Mouse (Mus musculus): ENCODE results near the gene S100a4.

Gene S100a4

DNA sequence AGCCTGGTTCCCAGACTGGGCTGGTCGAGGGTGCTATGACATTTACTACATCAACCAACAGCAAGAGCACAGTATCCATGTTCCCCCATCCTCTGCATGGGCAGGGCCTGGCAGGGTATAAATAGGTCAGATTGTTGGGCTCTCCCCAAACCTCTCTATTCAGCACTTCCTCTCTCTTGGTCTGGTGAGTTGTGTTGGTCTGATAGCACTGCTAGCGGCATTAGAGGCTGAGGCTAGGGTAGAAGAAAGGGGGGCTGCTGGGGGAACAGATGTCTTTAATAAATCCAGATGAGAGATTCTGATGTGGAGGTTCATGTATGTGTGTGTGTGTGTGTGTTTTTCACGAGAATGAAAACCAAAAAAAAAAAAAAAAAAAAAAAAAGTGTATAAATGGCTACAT lies at the start of gene S100a4:
Gene S100a4 (plus strand): TSS at position 149 of the 400 bp plus-strand sequence.
- peak in 1 of 2 experiments; percentile 41 for DNase-seq

DNA sequence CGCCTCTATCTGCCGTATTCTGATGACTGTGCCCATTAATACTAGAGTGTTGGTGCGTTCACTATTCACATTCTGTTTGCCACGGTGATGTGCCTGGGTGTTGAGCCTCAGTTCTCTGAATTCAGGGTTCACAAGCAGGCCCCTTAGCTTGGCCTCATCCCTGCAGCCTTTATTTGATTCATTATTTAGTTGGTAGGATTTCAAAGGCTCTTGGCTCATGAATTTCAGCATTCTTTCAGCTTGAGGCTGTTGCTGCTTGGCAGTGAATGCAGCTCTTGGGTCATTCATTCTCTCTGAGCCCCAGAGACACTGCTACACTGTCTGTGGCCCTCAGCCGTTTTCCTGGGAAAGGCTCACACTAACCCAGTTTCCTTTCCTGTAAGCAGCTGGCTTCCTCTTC lies 47.6 kb upstream of the S100a4 start:
- no peak for DNase-seq

DNA sequence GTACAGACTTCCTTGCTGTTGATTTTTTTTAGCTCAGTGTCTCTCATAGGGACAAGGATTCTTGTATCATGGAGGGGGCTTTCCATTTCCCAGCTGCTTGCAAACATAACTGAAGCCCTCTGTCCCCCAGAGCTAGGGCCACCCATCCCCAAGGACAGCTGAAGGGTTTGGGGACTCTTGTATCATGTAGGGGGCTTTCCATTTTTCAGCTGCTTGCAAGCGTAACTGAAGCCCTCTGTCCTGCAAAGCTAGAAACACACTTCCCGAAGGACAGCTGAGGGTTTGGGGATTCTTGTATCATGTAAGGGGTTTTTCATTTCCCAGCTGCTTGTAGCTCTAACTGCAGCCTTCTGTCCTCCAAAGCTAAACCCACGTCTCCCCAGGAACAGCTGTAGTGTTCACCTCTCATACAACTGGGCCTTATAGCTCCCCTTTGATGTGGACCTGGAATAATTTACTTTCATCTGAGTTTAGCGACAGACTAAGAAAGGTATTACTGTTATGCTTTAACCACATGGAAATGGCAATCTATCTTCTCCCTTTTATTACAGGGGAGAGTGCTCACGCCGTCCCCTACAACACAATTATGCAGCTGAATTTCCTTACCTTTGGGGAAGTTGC lies 43.5 kb upstream of the S100a4 start, which contains the start of gene S100a3:
Gene S100a3 (plus strand): TSS at position 571 of the 621 bp plus-strand sequence.
- no peak for DNase-seq

DNA sequence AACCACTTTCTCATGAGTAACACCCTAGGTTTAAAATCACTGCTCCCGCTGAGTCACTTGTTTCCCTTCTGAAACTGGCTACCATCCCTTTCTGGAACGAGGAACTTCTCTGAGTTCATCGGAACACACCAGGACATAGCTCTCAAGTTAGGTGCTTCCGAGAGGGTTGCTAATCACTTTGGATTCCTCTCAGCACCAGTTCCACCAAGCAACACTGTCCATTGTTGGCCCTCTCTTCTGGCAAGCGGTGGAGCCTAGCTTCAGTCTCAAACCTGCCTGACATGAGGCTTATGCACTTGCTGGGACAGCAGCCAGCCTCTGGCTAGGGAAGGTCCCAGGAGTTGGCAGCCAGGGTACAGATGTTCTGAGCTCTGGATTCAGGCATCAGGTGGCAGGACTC lies 28.9 kb upstream of the S100a4 start:
- no peak for DNase-seq

DNA sequence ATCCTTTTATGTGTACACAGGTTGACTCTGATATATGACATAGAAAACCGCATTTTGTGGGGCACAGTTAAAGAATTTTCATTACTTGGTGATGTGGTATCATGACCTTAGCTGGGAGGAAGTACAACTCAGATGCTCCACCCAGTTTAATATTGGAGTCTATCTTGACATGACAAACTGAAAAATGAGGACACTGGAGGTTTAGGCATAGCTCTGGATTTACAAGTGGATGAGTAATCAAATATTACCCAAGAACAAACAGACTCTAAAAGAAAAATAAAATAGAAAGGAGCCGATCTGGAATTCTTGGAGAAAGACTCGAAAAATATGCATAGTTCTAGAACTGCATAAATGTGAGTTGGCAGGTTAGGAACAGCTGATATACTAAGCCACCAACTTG lies 28.3 kb upstream of the S100a4 start:
- no peak for DNase-seq

DNA sequence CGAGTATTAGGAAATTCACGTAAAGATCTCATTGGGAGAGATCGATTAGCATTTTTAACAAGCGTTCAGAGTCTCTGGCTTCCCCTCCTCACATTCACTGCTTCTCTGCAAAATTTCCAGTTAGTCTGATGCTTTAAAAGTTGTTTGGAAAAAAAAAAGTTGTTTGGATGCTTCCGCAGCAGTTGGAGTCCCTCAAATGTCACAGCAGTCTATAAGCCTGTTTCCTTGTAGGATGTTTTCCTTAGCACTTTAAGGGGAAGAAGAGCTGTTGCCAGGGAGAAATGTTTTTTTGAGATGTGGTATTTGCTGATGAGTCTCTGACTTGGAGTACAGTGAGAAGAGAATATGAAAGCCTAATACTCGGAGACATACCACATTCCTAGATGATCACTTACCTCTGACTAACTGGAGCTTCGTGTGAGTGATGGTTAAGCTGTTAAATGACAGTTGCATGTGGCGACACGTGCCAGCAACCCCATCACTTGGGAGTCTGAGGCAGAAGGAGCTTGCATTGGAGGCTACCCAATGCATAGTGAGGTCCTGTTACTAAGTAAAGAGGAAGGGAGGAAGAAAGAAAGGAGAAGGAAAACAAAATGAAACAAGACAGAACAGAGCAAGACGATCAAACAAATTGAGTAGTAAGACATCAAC lies 27.1 kb upstream of the S100a4 start:
- peak; percentile 52 to 56 for DNase-seq

DNA sequence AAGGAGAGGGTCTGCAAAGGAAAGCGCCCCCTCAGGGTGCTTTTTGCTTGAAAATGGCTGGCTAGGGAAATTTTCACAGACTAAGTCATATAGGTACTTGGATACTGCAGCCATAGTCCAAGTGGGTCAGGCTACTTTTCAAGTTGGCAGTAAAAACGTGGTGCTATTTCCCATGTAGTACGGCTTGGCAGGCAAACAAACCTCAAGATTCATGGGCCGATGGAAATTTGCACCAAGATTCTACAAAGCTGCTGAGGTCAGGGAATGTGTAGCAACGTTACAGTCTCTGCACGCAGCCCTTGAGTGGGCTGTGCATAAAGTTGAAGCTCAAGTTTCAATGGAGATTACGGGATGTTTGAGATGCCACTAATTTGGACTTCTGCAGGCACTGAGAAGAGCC lies 24.1 kb upstream of the S100a4 start:
- DNase-seq: peak in 1 of 2 experiments; percentile 33

DNA sequence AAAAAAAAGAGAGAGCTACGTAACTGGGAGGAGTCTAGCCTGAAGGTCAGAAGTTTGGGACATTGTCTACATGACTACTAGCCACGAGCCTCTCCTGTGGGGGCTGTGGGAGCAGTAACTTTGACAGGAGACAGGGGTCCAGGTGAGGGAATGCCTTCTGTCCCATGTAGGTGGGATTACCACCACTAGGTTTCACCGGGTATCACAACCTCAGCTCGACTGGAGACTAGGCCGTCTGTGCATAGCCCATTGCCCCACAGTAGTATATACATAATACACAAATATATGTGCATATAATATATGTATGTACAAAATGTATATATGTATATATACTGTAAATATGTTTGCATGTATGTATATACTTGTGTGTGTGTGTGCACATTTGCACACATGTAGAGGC lies 22.4 kb upstream of the S100a4 start:
- no peak for DNase-seq

DNA sequence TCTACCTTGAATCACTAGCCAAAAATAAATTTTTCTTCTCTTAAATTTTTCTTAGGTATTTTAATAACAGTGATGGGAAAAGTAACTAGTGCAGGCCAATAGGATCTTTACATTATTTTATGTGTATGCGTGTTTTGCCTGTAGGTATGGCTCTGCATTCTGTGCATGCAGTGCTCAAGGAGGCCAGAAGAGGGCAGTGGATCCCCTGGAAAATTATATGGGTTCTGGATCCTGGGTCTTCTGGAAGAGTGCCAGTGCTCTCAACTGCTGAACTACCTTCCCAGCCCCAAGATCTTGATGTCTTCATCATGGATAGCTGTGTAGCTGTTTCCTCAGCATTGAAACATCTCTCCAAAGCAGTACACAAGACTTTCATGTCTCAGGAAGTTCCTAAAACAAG lies 21.4 kb upstream of the S100a4 start:
- peak; percentile 33 to 41 for DNase-seq

DNA sequence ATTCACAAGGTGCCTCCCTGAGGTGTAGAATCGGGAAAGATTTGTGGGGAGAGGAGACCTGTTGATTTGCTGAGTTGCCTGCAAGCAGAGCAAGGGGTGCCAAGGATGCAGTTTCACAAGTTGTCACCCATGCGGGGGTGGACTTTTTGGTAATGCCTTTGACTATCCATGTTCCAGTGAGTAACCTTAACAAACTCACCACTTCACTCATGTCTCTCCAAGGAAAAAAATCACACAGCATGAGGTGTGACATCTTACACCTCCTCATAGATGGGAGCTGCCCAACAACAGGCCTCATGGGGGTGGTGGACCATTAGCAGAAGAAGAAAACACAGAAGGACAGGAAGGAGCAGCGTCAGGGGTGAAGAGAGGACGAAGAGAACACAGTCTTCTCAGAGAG lies 21.0 kb upstream of the S100a4 start:
- DNase-seq: no peak

DNA sequence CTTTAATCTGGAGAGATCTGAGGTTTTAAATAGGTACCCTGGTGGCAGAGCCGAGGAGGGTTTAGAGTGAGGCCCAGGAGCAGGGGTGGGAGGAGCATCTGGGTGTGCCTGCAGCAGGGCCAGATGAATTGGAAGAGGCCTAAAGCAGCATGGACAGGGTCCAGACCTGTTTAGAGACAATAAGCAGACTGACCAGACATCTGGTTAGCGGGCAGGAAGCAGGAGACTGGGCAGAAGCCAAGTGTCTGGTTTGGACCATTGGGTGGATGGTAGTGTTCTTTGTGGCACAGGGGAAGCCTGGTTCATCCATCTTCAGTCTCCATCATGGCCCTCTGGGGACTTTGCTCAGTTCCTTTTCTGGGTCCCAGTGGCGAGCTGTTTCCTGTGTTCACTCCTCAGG lies 19.7 kb upstream of the S100a4 start:
- peak in 1 of 2 experiments; percentile 47 for DNase-seq

DNA sequence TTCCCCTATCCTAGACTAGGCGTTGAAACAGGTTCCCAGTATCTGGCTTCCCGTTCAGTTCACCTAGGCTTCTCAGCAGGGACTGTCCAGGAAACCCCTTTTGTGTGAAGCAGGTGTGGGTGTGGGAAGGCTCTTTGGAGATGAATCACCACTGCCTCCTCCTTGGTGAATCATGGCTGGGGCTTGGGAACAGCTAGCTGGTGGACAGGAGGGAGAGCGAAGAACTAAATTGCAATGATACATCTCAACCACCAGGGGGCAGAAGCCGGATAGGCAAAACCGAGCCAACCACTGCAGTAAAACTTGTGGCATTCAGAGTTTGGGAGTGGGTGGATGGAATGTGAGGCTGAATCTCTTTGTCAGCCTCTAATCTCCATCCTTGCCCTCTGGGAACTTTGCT lies 18.0 kb upstream of the S100a4 start:
- peak; percentile 65 to 73 for DNase-seq

DNA sequence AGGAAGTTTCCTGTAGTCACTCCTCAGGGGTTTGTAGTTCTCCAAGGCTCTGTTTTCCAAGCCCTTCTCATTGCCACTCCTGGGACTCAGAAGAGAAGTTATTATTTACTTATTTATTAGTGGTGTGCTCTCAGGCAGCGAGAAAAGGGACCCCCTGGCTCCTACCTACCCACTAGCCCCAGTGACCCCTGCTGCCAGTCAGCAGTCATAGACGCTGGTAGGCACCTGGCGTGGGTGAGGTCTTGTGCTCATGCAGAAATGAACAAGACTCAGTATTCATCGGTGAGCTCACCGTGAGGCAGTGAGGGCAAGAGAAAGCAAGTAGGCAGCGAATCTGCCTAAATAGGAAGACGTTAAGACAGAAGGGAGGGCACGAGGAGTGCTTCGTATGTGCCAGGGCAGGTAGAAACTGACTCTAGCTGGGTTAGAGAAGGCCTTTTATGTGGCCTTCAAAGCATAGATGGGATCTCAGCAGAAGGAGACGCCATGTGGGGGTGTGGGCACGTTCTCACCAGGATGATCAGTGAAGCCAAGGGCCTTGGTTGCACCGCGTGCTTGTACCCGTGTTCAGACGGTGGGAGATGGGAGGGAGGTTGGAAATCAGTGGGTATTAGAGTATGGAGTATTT lies 17.4 kb upstream of the S100a4 start:
- DNase-seq: no peak

DNA sequence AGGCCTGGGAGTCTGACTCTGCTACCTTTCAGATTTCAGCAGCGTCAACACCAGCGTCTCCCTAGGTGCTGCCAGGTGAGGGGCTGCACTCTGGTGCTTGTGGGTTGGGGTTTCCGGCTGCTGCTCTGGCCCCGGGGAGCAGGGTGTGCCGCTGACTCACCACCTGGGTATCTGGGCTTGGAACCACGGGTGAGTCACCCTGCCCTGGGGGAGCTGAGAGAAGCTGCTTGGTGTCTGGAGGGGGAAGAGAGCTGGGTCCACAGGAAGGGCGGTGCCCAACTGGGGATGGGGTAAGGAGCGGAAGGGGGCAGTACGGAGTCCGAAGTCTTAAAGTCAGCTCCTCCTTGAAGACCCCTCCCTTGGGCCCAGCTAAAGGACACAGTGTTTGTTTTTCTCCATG lies 16.7 kb upstream of the S100a4 start:
- DNase-seq: peak; percentile 38 to 60

DNA sequence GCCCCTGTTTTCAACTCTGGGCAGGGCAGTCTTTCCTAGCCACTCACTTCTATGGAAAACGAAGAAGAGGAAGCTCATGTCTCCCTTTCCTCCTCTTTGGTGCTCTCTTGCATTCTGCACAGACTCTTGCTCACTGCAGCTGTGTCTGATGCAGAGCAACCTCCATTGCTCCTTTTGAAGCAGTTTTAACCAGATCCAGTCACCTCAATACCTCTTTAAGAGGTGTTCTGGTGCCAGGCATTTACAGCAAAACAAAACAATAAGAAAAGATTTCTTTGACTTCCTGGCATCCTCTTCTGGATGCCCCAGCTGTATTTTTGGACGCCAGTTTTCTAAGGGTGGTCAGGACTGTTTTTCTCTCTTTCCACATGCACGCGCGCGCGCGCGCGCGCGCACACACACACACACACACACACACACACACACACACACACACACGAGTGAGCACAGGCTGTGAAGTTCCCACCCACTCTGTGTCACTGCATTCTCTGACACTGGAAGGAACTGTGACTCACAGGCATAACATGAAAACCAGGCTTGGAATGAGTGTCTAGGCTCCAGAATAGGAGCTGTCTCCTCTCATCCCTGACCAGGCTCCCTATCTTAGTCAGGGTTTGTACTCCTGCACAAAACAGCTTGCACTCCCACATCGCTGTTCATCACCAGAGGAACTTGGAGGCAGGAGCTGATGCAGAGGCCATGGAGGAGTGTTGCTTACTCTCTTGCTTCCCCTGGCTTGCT lies 16.0 kb upstream of the S100a4 start:
- peak in 1 of 2 experiments; percentile 37 for DNase-seq

DNA sequence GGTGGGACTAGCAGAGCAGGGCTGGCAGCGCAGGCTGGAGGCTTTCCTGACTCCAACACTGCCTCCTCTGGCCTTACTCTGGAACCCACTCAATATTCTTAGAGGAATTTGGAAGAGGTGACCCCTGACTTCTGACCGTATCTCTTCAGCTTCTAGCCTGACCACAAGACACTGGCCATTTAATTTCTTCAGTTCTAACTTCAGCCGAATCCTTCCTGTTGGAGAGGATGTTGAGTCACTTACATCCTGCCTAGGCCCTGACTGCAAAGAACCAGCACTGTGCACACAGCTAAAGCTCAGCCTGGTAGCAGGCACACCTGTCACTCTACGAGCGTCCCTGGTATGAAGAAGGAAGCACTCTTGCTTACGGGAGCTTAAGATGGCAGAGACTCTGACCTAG lies 14.2 kb upstream of the S100a4 start:
- no peak for DNase-seq

DNA sequence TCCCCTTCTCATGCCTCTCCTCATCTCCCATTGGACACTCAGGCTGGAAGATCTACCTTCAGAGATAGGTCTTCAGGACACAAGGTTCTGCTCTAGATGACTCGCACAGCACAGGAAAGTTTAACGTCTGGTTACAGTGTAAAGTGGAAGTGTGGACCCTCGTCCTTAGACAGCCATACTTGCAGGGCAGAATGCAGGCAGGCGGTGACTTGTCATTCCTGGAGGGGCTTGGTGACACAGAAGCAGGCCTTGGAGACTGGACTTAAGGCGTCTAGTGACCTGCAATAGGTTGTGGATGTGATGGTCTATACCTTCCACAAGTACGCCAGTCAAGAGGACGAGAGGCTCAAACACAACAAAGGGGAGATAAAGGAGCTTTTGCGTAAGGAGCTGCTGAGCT lies 13.6 kb upstream of the S100a4 start, which contains the start of gene S100a2:
Gene S100a2 (plus strand): TSS at position 301 of the 400 bp plus-strand sequence.
- no peak for DNase-seq

DNA sequence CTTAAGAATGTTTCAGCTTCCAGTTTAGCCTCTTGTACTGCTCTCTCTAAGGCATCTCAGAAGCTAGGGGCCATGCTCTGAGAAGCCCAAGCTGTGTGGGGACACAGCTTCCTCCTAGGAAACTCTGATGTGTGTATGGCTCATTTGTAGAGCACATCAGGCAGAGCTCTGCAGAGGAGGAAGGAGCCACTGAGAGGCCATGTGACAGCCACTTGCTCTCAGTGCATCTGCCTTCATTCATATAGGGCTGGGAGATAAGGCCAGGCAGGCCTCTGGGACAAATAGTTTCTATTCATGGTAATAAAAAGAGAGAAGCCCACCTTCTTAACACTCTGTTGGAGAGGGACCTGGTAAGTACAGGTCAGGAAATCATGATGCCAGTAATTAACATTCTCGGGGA lies 9.1 kb upstream of the S100a4 start:
- DNase-seq: no peak

DNA sequence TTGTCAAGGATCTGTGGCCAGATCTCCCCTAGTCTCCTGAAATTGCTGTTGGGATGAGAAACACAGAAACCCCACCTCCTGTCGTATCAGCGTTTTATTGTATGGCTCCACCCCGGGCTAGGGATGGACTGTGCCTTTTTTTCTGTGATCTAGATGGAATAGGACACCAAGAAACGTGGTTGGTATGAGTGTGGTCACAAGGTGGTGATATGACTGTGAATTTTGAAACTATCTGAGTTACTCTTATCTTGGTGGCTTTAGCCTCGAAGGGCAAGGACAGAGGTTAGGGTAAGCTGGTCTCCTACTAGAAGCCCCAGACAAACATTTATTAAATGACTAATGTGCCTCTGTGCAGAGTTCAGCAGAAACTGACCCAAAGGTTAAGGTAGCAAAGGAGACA lies 8.0 kb upstream of the S100a4 start:
- no peak for DNase-seq

DNA sequence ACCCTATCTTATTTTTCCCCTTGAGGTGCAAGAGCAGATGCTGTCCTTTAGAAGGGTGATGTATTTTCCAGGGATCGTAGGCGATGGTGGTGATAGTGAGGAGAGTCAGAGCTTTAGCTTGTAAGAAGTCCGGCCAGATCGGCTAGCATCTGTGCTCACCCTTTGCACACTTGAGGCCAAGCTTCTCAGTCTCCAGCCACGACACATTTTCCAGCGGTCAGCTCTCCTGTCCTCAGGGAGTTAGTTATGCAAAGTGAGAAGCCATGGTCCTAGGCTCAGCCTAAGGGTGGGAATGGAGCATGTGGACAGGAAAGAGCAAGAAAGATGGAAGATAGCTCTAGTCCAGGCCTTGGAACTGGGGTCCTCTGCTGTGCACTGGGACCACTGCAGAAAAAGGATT lies 6.8 kb upstream of the S100a4 start:
- DNase-seq: no peak

DNA sequence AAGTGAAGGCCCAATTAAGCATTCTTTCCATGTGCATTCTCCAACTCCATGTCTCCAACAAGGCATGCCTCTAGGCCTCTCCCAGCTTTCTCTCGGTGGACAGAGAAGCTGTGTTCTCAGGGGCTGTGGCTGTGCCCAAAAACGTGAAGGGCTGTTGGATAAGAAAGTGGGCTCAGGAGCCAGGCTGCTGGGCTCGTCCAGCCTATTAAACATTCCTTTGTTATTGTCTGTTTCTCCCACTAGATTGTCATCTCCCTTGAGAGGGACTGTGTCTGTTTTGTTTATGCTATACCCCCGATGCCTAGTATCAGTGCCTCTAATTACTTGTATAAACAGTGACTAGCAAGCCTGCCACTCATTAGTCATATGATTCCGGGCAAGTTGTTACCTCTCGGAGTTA lies 5.8 kb upstream of the S100a4 start:
- DNase-seq: no peak

DNA sequence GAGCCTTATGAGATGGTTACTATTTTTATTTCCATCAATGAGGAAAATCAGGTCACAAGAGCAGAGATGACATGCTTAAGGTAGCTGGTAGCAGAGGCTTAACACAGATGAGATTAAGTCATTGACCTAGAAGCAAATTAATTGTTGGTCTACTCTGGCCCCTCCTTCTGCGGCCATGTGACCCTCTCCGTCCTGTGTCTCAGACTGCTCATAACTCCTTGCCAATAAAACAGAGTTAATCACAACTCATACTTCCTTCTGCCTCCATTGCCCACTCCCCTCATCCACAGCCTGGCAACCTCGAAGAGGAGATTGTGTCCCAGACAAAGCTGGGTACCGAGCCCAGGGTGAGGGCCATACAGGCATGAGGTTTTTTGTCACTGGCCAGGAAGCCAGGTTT lies 5.4 kb upstream of the S100a4 start:
- no peak for DNase-seq

DNA sequence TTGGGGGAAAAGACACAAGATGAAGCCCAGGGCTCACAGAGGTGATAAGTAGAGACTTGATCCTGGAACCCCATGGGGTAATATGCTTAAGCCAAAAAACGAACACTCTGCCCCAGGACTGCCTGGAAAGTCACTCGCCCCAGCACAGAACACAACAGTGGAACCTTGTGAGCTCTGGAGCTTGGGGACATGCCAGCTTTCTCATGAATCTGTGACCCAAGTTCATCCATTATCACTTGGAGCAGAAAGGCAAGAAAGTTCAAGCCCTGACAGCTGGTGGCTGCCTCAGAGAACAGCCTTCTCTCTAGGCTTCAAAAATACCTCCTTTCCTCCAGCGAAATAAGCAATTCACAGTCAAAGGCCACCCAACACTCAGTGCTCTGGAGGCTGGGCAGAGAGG lies 4.2 kb upstream of the S100a4 start:
- peak; percentile 31 to 51 for DNase-seq

DNA sequence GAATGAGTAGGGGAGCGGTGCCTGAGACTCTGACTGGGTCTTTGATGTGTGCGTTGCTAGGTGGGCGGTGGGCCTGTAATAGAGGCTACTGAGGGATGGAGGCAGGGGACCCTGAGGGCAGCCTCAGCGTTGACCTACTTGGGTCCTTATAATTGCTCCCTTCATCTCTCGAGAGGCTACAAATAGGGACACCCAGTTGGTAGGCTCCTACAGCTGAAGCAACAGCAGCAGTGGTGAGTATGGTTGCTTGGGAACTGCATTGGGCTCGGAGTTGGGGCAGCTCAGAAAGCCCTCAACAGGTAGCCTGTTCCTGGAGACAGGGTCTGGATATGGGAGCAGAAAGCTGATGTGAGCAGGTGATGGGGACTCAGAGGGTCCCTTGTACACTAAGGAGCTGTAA lies 3.5 kb upstream of the S100a4 start:
- no peak for DNase-seq
